Mouse (Mus musculus) adrenal gland, adult 18-20 months (tissue): Measurements from ENCODE around the gene Lpin2. TPM values are rescaled to one million over a fixed set of nuclear protein-coding genes. Genes with fewer than 3 reads are reported as not detected.

Source experiments
- DNase-seq, 2 experiments: peaks; one replicate each; pipeline ENCODE4 v3.0.0; 2021 to 2022; ENCODE audit warnings: low spot score in 2 of 2
- total RNA-seq, 2 experiments: library from RNA; stranded (reverse); gene quantifications; 1 replicate in 1 of 2; 2 replicates in 1 of 2; pipeline ENCODE4 v1.2.3; 2021

The Lpin2 gene
- total RNA-seq, 2 experiments from 2014 or later = 34.4 to 40.1 TPM

DNA sequence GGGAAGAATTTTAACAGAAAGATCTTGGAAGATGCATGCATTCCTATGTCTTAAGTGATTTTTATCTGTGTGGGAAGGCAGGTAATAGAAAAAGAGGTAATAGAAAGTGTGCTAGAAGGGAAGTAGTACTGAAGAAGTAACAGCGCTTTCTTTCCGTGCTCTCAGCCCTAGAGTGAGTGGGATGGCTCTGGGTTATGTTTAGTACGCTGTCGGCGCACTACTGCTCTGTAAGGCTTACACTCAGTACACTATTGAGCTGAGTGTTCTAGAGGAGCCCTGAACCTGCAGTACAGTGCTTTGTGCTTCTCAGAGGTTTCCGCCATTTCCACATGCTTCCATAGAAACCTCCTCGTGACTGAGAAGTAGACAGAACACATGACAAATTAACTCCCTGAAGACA, 46.3 kb downstream of the Lpin2 start:
- DNase-seq = no peak

DNA sequence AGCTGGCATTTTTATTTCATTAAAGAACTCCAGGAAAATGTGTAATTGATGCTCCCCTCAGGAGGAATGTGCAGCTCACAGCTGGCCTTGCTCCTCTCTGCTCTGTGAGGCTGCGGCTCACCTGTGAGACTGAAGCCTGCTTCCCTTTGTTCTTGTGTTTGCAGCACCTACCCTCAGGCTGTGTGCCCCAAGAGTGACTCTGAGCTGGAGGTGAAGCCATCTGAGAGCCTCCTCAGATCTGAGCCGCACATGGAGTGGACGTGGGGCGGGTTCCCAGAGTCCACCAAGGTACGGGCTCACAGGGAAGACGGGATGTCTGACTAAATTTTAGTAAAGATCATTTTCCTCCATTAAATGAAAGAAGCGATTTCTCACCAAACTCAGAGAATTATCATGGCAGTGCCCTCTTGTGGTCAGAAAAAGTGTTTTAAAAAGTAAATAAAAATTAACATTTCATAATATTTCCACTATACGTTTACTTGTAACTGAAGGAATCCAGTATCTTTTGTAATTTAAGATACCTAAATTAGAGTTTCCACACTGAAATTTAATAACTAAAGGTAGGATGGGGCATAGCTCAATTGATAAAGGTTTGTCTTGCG, 47.8 kb downstream of the Lpin2 start:
- no peak for DNase-seq

DNA sequence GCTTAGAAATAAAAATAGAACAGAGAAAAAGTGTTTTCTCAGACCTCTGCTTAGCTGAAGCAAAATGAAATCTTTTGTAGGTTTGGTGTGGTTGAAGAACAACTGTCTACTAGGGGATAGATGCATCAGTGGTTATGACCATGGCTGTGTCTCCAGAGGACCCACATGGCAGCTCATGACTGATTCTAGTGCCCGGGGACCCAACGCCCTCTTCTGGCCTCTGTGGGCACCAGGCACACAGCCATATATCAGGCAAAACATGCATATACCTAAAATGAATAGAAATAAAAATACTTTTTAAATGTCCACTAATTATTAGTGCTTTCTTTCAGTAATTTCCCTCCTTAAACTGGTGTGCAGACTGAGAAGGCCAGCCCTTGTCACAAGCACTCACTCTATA, 49.6 kb downstream of the Lpin2 start:
- no peak for DNase-seq

- DNase-seq = no peak
Measured at GRCm38 (mm10) chr17:71233210-71233609, 50.9 kb downstream of the Lpin2 start.

DNA sequence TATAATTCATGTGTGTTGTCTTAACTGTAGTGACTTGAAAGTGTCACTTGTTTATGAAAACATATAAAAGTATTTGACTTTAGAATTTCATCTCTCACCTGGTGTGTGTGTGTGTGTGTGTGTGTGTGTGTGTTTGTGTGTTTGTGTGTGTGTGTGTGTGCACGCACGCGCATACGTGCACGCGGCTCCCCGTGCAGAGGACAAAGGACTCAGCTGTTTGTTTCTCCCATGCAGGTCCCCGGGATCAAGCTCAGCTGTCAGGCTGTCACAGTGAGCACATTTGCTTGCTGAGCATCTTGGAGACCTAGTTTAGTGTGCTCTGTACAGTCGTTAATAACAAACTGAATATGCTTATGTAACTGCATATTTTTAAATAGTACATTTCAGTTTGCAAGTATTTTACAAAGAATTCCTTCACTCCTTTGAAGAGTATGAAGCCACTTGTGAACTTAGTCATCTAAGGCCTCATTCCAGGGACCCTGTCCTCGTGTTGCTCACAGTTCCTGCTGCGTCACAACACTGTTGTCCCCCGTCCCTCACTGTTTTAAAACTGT, 51.8 kb downstream of the Lpin2 start:
- DNase-seq = no peak

DNA sequence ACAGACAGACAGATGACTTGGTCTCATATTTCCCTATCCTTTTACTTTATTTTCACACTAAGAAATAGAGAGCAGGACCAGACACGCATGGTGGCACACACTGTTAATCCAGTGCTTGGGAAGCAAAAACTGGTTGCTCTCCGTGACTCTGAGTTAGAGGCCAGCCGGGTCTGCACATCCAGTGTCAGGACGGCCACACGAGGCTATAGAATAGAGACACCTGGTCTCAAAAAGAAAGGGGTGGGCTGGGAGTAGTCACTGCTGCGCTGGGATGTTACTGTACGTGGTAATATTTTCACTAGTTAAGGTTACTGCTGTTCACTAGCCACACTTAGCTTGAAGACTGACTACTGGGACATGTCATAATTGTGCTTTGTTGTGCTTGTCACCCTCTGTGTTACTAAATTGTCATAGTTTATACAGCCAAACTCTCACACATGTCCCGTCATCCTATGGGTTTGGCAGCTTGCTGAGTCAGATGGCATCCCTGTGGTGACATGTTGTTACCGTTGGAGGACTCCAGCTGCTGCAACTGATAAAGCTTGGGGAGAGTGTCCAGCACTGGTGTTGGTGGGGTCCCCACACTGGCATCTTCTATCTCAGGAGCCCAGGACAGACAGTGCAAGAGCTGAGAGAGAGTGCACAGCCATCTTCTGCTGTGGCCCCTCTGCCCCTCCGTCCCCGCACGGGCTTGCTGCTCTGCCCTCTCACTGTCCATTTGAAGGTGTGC, 53.0 kb downstream of the Lpin2 start:
- no peak for DNase-seq

DNA sequence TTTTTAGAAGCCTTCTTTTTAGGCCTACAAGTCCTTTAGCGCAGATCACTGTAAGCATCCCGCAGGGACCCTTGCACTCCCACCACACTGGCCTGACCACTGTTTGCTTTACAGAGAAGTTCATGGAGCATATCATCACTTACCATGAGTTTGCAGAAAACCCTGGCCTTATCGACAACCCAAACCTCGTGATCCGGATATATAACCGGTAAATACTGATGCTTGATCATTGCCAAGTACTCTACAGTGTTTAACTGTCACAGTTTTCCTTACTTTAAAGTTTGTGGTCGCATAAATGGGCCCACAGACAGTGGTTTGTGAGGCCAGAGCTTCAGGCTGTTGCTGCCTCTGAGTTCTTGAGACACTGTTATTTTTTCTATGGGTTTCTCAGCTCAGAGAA, 56.1 kb downstream of the Lpin2 start:
- no peak for DNase-seq

DNA sequence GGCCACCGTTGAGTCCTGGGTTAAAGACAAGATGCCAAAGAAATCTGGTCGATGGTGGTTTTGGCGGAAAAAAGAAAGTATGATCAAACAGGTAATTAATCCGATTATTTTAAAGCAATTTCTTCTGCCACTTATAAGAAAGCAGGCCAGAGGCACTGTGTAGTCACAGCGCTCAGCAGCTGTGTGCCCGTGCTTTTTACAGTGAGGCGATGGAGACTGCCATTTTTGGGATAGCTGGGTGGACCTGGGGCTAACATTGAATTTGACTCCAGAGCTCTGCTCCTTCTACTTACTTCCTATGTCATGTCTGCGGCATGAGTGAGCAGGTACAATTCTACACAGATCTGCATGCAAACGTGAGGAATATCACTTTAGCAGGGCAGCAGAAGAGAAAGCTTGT, 58.5 kb downstream of the Lpin2 start:
- DNase-seq = no peak

DNA sequence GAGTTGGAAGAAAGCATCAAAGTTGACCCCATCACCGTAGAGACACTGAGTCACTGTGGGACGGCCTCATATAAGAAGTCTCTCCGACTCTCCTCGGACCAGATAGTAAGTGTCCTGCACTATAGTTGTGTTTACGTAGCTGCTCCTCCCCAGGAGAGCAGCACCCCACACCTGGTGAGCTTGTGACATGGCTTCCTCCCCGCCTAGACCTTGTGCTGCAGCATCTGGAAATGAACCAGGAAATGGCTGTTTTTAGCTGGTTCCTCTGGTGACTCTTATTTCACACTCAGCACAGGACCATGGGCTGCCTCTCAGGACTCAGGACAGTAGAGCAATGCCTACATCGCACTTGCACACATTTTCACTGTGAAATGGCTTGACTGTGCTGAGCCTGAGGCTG, 60.3 kb downstream of the Lpin2 start:
- DNase-seq = no peak

- DNase-seq = no peak
Measured at GRCm38 (mm10) chr17:71245133-71245532, 62.8 kb downstream of the Lpin2 start.

- no peak for DNase-seq
Measured at GRCm38 (mm10) chr17:71246022-71246421, 63.7 kb downstream of the Lpin2 start.

DNA sequence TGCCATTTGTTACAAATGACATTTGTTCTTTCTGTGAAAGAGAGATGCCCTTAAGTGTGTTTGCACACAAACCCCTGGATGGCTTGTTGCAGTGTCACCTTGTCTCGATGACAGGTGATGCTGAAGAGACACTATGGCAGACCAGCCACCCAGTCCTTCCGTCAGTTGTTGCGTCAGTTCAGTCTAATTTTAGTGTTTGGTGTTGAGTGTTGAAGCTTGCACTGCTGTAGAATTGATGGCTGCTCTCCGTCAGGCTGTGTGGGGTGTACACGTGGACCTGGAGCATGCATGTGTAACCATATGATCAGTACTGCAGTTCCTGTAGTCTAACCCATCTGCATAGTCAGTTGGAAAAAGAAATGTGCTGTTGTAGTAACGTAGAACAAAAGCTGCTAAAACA, 66.6 kb downstream of the Lpin2 start:
- no peak for DNase-seq

DNA sequence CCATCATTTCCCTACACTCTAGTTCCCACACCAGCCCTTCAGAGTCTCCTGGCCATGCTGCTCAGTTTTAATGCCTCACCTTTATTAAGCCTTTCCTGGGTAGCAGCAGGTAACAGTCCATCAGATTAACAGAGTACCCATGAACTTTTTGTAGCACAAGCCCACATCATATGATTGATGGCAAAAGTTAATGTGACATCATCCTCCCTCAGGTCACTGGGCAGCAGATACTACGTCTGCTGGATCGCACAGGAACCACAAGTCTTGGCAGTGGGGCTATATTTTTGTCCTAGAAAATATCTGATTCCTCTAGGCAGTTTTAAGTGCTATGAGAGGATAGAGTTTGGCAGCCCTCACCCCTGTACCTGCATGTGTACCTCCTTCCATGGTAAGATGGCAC, 67.7 kb downstream of the Lpin2 start:
- no peak for DNase-seq

- DNase-seq = peak; percentile 23 to 50
Measured at GRCm38 (mm10) chr17:71250819-71251600, 68.7 kb downstream of the Lpin2 start.

GRCm38 (mm10) chr17:71251601-71252001, 69.2 kb downstream of the Lpin2 start:
- no peak for DNase-seq

DNA sequence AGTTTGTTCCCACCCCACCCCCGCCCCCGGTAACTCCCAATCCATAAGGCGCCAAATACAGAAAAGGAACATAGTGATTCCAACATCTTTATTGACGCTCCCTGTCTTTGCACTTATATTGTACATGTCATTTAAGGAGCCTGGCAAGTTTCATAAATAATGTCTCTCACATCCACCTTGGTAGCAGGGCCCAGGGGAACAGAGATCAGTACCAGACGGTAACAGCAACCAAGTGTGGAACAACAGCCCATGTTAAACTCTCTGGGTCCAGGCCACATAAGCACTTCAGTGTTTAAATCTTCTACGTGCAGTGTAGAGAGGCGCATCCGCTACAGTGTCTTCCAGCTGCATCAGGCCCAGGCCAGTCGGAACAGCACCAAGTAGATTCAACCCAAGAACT, 69.7 kb downstream of the Lpin2 start:
- DNase-seq = no peak

DNA sequence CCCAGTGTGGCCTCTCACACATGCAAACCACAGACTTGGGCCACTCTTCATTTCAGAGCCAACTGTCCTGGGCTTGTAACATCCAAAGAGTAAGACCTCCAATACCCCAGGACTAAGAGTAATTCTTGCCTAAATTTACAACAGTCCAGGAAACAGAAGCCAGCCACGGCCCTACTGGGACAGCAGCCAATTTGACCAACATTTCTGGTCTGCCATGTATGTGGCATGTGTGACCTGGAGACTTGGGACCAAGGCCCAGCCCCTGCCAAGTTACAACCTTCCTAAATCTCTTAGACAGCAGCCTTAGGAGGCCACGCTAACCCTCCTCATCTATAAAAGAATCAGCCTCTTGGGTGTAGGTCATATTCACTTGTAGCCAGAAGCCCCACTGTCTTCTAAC, 71.0 kb downstream of the Lpin2 start:
- DNase-seq = no peak

- no peak for DNase-seq
Measured at GRCm38 (mm10) chr17:71254106-71254505, 71.7 kb downstream of the Lpin2 start.

- peak in 1 of 2 experiments; percentile 41 for DNase-seq
Measured at GRCm38 (mm10) chr17:71254736-71255135, 72.4 kb downstream of the Lpin2 start.

- DNase-seq = no peak
Measured at GRCm38 (mm10) chr17:71256068-71256615, 73.8 kb downstream of the Lpin2 start.

DNA sequence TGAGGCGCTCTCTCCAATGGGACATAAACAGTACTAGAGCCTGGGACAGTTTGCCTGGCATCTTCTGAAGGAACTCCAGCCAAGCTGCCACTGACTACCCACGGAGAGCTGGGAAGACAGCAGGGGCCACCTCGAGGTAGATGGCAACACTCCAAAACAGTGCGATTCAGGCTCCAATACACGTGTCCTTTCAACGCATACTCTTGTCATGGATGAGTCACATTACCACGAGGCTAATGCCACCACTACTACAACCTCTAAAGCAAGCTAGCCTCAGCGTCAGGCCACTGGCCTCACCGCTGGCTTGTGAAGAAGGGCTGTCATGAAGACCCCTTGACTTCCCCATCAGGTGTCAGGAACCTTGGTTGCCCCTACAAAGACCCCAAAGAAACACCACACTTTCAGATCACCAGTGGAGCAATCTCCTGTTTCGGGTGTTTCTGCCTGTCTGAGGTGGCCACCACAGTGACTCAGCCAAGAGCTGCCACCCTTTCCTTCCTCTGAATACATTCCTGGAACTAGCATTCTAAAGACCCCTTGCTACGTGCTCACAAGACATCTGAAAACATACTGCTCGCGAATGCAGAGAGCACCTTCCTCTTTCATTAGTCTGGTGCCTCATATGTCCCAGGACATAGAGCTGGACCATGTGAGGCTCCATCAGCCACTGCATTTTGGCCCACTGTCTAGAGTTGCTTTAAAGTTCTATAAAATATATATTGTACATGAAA, 74.6 kb downstream of the Lpin2 start:
- no peak for DNase-seq
